Mouse (Mus musculus) liver, embryonic 16.5 days (tissue): ENCODE results near the gene Ghdc. TPM values are rescaled to one million over a fixed set of nuclear protein-coding genes. Genes with fewer than 3 reads are reported as not detected.
A peak's percentile ranks its signal among the peaks of the same experiment; 100 is the strongest.

ENCODE experiments used
- ATAC-seq: fragments of 200-750 bp; cut with Nextera tagmentation; 2 replicates; pipeline ENCODE4 v1.8.0; 2017; ENCODE audit warnings: low read depth, mild to moderate bottlenecking, moderate number of reproducible peaks, moderate library complexity
- H3K27ac ChIP-seq: fragments of 300-500 bp; sonication (generic); 2 replicates; pipeline ENCODE4 v1.5.1; 2014; ENCODE audit warnings: mild to moderate bottlenecking, low read length
- H3K27me3 ChIP-seq: fragments of 300-500 bp; sonication (generic); 2 replicates; pipeline ENCODE4 v1.6.1; 2014; ENCODE audit warnings: low read depth, low read length, mixed read lengths; ENCODE audit not compliant: control insufficient read depth, insufficient read depth
- H3K36me3 ChIP-seq: fragments of 300-500 bp; sonication (generic); 2 replicates; pipeline ENCODE4 v1.6.1; 2014; ENCODE audit warnings: mild to moderate bottlenecking; ENCODE audit not compliant: control insufficient read depth, insufficient read depth
- H3K4me1 ChIP-seq: fragments of 300-500 bp; sonication (generic); 2 replicates; pipeline ENCODE4 v1.6.1; 2014; ENCODE audit warnings: low read depth, low read length, mixed read lengths; ENCODE audit not compliant: control insufficient read depth
- H3K4me2 ChIP-seq: fragments of 300-500 bp; sonication (generic); 2 replicates; pipeline ENCODE4 v1.6.1; 2014; ENCODE audit warnings: low read depth, low read length, mixed read lengths
- H3K4me3 ChIP-seq: fragments of 300-500 bp; sonication (generic); 2 replicates; pipeline ENCODE4 v1.5.1; 2014; ENCODE audit warnings: low read depth, mild to moderate bottlenecking, low read length
- H3K9ac ChIP-seq: fragments of 300-500 bp; sonication (generic); 2 replicates; pipeline ENCODE4 v1.6.1; 2014; ENCODE audit warnings: low read depth, low read length
- H3K9me3 ChIP-seq: fragments of 300-500 bp; sonication (generic); replicated peaks from 2 replicates; pipeline ENCODE4 v1.6.1; 2016; ENCODE audit warnings: low read length; ENCODE audit not compliant: control insufficient read depth
- WGBS: fragments of 180-500 bp; shearing (Covaris S2); extraction: QIAGEN DNeasy Blood & Tissue Kit; methylation state at CpG from one replicate; pipeline ENCODE4 v1.1.7; 2014; ENCODE audit not compliant: insufficient replicate concordance; 5-methylcytosine and 5-hydroxymethylcytosine counted together
- polyA plus RNA-seq: library from polyadenylated mRNA; unstranded; fragments of >200 nt; fragmentation: Nextera tagmentation; extraction: Ambion mirVana; gene quantifications from 2 replicates; pipeline ENCODE4 v1.2.1, GENCODE M21; 2015

Ghdc gene
- polyA plus RNA-seq, 1 experiment from 2014 or later: 2.1 TPM

DNA sequence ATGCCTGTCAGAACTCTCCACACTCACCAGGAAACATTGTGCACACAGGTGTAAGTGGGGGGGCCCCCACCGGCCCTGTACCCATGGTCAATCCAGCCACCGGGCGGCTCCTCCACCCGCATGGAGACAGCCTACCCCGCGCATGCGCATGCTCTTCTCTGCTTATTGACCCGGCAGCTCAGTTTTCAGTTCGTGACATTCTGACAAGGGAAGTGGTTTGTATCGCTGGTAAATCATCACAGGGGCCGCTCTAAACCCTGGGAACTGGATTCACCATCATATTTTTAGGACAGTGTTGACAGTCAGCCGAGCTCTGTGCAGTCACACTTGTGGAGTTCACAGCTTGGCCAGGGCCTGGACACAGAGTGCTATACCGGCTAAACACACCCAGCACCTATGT, 43.7 kb upstream of the Ghdc start:
- H3K9me3 ChIP-seq: no peaks in the 10 kb centered on the region
- peak; percentile 47 for ATAC-seq
- peak overlapping the region; percentile 64 for H3K27ac ChIP-seq
- H3K4me1 ChIP-seq: peaks cover 47% of the 10 kb centered on the region
- no peaks in the 10 kb centered on the region for H3K27me3 ChIP-seq
- WGBS: 3% methylated on average over 13 of the region's 13 CpGs
- H3K4me2 ChIP-seq: peak overlapping the region; percentile 58
- peak overlapping the region; percentile 42; the same call in 1 of the 2 replicates for H3K9ac ChIP-seq
- peak overlapping the region; percentile 37 for H3K4me3 ChIP-seq
- no peaks in the 10 kb centered on the region; the same call in none of the 2 replicates for H3K36me3 ChIP-seq

- Histone ChIP-seq H3K4me2 (no peak overlapping the region), H3K36me3 (peaks cover 3% of the 10 kb centered on the region), H3K4me1 (peaks cover 17% of the 10 kb centered on the region), H3K4me3 (no peak overlapping the region), H3K9ac (no peak overlapping the region), H3K27me3 (no peaks in the 10 kb centered on the region), H3K9me3 (no peaks in the 10 kb centered on the region), H3K27ac (no peak overlapping the region)
- no peak for ATAC-seq
- 73% methylated on average over 2 of the region's 2 CpGs for WGBS
Measured at GRCm38 (mm10) chr11:100811132-100811531, 40.4 kb upstream of the Ghdc start.

- H3K4me3 ChIP-seq: no peak overlapping the region
- 76% methylated on average over 9 of the region's 9 CpGs for WGBS
- no peak overlapping the region for H3K9ac ChIP-seq
- peaks cover 3% of the 10 kb centered on the region for H3K36me3 ChIP-seq
- no peaks in the 10 kb centered on the region for H3K9me3 ChIP-seq
- no peak overlapping the region for H3K27ac ChIP-seq
- no peaks in the 10 kb centered on the region for H3K27me3 ChIP-seq
- no peak for ATAC-seq
- no peak overlapping the region for H3K4me2 ChIP-seq
- peaks cover 11% of the 10 kb centered on the region for H3K4me1 ChIP-seq
Measured at GRCm38 (mm10) chr11:100810516-100810915, 39.8 kb upstream of the Ghdc start.

- Histone ChIP-seq H3K4me3 (no peak overlapping the region), H3K36me3 (peaks cover 34% of the 10 kb centered on the region), H3K4me1 (no peaks in the 10 kb centered on the region; the same call in 1 of the 2 replicates), H3K27ac (no peak overlapping the region), H3K9me3 (no peaks in the 10 kb centered on the region), H3K4me2 (no peak overlapping the region), H3K27me3 (no peaks in the 10 kb centered on the region), H3K9ac (no peak overlapping the region)
- no peak for ATAC-seq
- WGBS: 77% methylated on average over 20 of the region's 20 CpGs
Measured at GRCm38 (mm10) chr11:100806380-100807305, 35.9 kb upstream of the Ghdc start.

DNA sequence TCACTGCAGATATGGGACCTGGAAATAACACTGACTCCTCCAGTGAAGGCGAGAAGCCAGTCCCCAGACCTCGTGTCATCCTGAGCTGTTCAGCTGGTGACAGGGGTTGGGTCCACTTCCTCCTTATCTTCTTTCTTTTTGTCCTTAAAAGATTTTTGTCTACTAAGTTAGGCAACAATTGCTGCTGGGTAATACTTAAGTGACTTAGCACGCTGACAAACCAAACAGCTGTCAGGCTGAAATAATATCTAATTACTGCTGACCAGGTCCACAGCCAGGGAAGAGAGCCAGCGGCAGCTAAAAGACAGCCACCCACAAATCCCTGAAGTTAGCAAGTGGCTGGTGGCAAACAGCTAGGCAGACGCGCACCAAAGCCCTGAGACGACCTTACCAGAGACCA, 34.8 kb upstream of the Ghdc start:
- Histone ChIP-seq H3K9ac (no peak overlapping the region), H3K9me3 (no peaks in the 10 kb centered on the region), H3K36me3 (peaks cover 39% of the 10 kb centered on the region), H3K4me3 (no peak overlapping the region), H3K4me2 (no peak overlapping the region), H3K27me3 (no peaks in the 10 kb centered on the region), H3K27ac (no peak overlapping the region), H3K4me1 (no peaks in the 10 kb centered on the region; the same call in 1 of the 2 replicates)
- WGBS: 62% methylated on average over 7 of the region's 7 CpGs
- ATAC-seq: no peak

DNA sequence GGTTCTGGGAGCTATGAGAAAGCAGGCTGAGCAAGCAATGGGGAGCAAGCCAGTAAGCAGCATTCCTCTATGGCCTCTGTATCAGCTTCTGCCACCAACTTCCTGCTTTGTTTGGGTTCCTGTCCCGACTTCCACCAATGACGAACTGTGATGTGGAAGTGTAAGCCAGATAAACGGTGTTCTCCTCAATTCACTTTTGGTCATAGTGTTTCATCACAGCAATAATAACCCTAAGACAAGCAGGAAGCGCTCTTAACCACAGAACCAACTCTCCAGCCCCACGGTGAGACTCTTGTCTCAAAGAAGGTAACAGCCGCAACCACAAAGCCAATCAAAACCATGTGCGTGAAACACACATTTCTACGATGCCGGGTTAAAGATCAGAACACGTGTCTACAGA, 33.7 kb upstream of the Ghdc start:
- no peak overlapping the region for H3K4me3 ChIP-seq
- H3K9ac ChIP-seq: no peak overlapping the region
- H3K36me3 ChIP-seq: peaks cover 39% of the 10 kb centered on the region
- no peak for ATAC-seq
- H3K9me3 ChIP-seq: no peaks in the 10 kb centered on the region
- H3K4me2 ChIP-seq: no peak overlapping the region
- no peaks in the 10 kb centered on the region for H3K27me3 ChIP-seq
- H3K4me1 ChIP-seq: no peaks in the 10 kb centered on the region
- H3K27ac ChIP-seq: no peak overlapping the region
- WGBS: 62% methylated on average over 10 of the region's 10 CpGs

- H3K36me3 ChIP-seq: peaks cover 32% of the 10 kb centered on the region
- 82% methylated on average over 5 of the region's 5 CpGs for WGBS
- ATAC-seq: no peak
Measured at GRCm38 (mm10) chr11:100799426-100799825, 28.7 kb upstream of the Ghdc start.

GRCm38 (mm10) chr11:100796585-100796984, 25.8 kb upstream of the Ghdc start:
- ATAC-seq: no peak
- 78% methylated on average over 8 of the region's 8 CpGs for WGBS
- Histone ChIP-seq H3K27me3 (no peaks in the 10 kb centered on the region), H3K36me3 (peaks cover 4% of the 10 kb centered on the region), H3K4me3 (no peak overlapping the region), H3K9ac (no peak overlapping the region), H3K27ac (no peak overlapping the region), H3K9me3 (no peaks in the 10 kb centered on the region), H3K4me1 (no peaks in the 10 kb centered on the region), H3K4me2 (no peak overlapping the region)

More at GRCm38 (mm10) chr11:100799426-100799825, 28.7 kb upstream of the Ghdc start:
- no peaks in the 10 kb centered on the region for H3K4me1 ChIP-seq
- H3K9ac ChIP-seq: no peak overlapping the region
- H3K27me3 ChIP-seq: no peaks in the 10 kb centered on the region
- no peaks in the 10 kb centered on the region for H3K9me3 ChIP-seq
- no peak overlapping the region for H3K27ac ChIP-seq
- no peak overlapping the region for H3K4me3 ChIP-seq
- H3K4me2 ChIP-seq: no peak overlapping the region

DNA sequence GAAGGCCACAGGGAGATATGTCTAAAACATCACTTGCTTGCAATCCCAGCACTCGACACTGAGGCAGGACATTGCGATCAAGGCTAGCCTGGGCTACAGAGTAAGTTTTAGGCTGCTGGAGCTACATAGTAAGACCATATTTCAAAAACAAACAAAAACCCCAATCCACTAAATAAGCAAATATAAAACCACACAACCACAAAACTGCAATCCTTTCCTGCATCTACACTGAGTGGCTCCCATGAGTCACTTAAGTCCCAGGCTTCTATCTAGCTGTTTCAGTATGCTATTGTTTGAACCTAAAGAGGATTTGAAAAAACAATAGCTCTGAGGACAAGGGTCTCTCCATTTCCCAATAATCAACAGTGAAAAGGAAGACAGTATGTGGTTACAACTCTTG, 24.6 kb upstream of the Ghdc start:
- Histone ChIP-seq H3K4me3 (no peak overlapping the region), H3K9me3 (no peaks in the 10 kb centered on the region), H3K27me3 (no peaks in the 10 kb centered on the region), H3K9ac (no peak overlapping the region), H3K4me1 (no peaks in the 10 kb centered on the region), H3K27ac (no peak overlapping the region), H3K36me3 (no peaks in the 10 kb centered on the region; the same call in 1 of the 2 replicates), H3K4me2 (no peak overlapping the region)
- no peak for ATAC-seq
- 89% methylated on average over 2 of the region's 2 CpGs for WGBS
